Mouse (Mus musculus) regulatory T cell (primary cell): ENCODE data around the gene Rsu1.

Source experiments
- in situ Hi-C: fragments of 300-600 bp; cut with MboI, MseI; formaldehyde crosslinking; loops from one replicate; pipeline ENCODE4 v1.15.1; 2025; ENCODE audit warnings: high pct_unique_total_duplicates

The Rsu1 gene

DNA sequence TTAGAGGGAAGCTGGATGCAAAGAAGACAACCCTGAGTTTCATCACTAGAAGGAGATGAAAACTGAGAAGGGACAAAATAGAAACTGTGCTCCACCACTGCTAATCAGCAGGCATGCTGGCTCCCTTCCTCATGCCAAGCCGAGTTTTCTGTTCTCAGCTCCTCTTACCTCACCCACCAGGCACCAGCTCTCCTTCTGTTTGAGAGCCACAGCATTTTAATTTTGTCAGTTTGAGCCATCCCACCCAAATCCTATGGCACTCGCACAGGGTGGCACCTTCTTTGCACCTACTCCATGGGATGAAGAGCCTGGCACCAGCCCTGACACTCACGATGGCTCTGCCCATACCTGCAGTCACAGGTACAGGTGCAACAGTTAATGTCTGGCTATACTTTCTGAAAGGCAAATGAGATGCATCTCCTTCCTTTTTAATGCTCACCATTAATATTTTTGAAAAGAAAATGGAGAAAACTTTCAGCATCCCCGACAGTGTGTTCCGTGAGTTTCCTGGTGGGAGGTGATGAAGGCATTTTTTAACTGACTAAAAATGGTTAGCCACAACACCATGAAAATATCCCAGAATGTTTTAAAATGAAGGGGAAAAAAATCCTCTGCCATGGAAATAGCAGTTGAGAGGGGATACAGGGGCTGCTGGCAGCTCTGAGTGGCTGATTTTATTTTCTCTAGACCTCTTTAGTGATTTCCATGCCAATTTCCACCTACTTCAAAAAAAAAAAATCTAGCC, 210.6 kb downstream of the Rsu1 start:
- in situ Hi-C loops = no loop called here

- in situ Hi-C loops = no loop called here
Measured at GRCm38 (mm10) chr2:13048649-13049048, 222.6 kb downstream of the Rsu1 start.

GRCm38 (mm10) chr2:13044555-13044954, 226.7 kb downstream of the Rsu1 start:
- in situ Hi-C loops = no loop called here

GRCm38 (mm10) chr2:13039785-13040184, 231.4 kb downstream of the Rsu1 start:
- in situ Hi-C loops = no loop called here

GRCm38 (mm10) chr2:13038772-13039171, 232.4 kb downstream of the Rsu1 start:
- in situ Hi-C loops = no loop called here
